Mouse (Mus musculus): ENCODE data around the gene Fam168a.
"Not testable (repeated sequence)": the region's sequence is repeated elsewhere in the genome, so short reads cannot be mapped to it uniquely, and the experiment has no call there.

Gene Fam168a

DNA sequence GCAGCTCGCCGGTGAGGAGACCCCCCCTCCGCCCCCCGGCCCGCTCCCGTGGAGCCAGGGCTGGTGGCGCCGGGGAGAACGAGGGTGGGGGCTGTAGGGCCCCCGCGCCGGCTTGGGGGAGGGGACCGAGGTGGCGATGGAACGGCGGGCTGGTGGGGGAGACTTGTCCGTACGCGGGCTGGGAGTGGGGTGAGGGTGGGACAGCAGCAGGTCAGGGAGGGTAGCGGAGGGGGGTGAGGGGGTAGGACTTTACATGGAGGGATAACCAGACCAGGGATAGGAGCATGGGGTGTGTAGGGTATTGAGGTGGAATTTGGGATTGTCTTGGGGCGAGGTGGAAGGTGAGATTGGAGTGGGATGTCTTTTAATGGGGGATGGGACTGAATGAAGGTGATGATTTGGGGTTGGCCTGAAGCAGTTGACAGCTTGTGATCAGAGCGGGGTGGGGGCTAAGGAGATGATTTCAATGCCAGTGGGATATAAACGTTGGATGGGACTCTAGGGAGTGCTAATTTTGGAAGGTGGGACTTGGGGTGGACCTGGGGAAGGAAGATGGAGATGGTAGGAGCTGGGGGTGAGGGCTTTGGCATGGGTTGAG lies 547 bp downstream of the Fam168a start:
- DNase-seq: no peak

DNA sequence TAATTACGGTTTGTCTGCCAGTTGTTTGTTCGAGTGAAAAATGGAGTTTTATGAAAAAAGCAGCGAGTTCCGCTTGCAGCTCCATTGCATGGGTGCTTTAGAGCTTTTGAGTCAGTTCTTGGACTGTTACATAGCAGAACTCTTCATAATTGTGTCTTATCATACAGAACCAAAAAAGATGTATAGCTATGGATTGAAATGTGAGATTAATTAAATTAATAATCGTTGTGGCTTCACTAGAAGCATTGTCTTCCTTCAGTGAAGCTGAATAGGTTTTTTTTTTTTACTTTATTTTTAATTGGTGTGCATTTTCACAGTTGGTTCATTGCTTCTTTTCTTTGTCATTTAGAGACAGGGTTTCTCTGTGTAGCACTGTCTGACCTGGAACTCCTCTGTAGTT lies 12.3 kb downstream of the Fam168a start:
- DNase-seq: no peak

DNA sequence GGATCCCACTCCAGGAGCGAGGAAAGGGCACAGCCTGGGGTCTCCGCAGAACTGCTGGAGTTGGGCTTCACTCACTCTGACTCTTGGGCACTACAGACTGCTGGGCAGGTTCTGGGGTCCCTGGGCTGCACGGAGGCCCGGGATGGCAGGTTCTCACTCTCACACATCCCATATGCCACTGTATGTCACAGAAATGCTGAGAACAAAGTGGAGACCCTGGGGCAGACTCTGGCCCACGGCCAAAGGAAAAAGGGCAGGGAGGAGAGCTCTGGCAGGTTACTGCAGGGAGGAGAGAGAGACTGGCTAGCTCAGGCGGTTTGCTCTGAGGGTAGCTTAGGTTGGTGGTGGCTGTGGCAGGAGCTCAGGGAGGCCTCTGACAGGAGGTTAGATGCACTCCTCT lies 15.8 kb downstream of the Fam168a start:
- DNase-seq: no peak

DNA sequence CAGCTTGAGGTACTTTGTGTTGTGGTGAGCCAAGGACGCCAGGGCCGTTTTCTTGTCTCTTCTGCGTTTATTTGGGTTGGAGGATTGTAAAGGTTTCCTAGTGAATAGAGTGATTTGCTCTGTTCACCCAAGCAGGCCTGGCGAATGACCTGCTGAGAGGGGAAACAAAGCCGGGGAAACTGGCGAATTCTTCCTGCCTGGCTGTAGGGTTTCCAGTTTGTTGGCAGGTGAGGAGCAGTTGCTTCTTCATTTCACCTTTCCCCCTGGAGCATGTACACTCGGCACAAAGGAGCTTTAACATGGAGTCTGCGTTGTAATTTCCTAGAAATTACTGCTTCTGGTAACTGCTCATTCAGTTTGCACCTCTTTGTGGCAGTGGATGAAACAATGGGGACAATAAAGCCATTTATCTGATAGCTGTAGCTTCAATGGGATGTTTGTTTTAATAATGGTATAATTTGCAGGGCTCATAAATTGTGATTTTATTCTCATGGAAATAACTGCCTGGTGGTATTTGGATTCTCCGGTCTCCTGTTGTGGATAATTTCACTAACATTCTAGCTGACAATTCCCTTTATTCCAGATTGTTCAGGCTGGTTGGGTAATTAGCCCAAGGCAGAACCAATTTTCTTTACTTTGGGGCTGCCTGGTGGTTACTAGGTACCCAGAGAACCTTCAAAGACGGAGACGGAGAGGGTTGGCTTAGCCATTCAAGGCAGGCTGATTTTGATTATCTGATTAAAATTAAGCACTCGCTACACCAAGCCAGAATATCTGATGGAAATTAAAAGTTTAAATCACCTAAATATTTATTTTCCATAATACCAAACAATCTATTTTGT lies 17.2 kb downstream of the Fam168a start:
- no peak for DNase-seq

DNA sequence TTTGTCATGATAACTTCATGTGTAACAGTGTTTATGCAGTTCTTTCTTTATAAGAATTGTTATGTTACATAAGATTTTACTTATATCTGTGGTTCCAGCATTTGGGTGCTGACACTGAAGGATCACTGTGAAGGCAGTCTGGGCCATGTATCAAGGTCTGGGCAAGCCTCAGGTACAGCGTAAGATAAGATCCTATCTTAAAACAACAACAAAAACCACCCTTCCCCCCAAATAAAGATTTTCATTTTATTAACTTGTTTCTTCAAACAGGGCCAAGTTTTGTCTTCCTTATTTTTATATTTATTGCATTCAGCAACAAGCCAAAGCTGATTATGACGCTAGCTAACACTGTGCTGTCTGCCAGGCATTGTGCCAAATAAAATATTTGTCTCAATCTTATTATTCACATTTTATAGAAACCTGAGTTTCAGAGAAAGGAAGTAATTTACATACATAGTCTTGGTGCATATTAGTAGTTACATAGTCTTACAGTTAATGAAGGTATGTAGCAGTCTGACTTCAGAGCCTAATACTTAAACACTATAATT lies 21.2 kb downstream of the Fam168a start:
- no peak for DNase-seq

DNA sequence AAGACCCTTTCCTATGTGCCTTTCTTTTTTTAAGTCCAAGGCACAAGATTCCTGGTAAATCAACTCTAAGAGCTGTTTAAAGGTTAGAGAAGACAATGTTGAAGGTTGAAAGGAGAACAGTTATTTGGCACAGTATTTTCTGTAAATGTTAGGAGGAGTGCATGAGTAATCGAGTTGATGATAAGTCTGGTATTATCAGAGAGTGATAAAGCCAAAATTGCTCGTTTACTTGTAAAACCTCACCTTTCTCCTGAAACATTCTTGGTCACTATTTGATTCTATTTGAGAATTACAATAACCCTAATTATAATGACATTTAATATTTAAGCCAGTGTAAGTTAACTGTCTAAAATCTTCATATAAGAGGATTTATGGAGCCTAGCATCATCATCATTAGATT lies 23.3 kb downstream of the Fam168a start:
- DNase-seq: no peak

DNA sequence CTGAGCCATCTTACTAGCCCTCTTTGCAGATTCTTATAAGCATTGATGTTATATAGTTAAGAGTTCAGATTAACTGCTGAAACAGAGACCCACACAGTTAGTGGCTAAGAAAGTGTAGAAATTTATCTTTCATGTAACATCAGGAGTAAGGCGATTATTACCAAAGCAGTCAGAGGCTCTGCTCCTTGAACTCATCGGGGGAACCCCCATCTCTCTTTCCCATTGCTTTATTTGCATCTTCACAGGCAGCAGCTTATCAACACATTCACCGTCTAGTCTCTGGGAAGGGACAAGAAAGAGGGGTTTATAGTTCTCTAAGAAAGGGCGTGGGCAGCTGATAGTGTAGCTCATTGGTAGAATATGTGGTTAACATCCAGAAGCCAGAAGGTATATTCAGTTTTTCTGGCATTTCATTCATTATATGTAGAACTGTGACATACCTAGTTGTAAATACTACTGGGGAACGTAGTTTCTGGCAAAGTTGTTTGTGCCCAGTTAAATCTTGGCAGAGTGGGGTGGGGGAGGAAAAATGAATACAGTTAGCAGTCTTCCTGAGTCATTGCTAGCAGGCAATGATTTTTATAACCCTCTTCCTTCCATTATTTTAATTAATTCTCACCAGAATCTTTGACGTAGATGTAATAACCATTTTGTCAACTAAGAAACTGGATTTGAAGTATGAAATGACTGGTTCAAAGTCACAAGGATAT lies 26.1 kb downstream of the Fam168a start:
- DNase-seq: no peak

DNA sequence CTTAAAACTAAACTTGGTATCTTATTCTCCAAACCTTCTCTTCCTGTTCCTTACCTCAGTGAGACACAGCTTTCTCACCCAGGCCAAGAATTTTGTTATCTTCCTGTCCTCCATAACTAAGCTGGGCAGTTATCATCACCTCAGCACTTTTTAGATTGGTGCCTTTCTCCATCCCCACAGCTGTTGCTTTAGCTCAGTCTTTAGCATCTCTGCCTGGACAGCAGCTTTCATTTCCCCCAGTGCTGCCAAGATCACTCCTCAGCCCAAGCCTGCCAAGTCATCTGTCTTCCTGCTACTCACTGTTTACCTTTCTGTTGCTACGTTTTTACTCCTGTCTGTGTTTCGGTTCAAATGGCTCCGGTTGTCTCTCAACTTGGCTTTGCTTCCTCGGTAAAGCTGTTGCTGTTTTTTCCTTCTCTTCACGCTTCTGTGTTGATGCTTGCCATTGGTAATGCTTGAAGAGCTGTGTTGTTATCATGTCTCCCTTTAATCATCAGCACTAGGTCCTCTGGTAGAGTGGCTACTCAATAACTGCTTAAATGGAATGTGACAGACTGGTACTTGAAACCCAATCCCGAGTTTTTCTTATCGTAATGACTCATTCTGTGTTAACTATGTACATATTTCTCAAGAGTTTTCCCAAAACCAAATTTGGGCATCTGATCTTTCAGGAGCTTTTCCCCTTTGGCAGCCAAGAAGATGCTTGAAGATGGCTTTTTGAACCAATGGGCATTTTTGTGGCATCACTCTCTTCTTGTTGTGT lies 26.8 kb downstream of the Fam168a start:
- DNase-seq: no peak

DNA sequence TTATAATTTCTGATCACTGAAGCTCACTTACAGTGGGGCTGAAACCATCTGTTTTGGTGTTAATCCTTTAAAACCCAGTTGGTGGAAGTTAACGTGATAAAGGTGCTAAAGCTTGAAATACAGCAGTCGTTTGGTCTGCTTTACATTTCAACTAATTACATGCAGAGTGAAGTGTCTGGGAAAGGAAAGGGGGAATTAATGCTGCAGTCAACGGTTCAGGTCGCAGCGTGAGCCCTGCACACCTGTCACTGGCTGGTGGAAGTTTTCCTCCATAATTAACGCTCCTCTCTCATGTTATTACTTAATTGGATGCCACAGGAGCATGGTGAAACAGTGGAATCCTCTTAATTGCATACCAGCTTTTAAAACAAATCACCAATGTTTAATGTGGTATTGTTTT lies 27.8 kb downstream of the Fam168a start:
- no peak for DNase-seq

DNA sequence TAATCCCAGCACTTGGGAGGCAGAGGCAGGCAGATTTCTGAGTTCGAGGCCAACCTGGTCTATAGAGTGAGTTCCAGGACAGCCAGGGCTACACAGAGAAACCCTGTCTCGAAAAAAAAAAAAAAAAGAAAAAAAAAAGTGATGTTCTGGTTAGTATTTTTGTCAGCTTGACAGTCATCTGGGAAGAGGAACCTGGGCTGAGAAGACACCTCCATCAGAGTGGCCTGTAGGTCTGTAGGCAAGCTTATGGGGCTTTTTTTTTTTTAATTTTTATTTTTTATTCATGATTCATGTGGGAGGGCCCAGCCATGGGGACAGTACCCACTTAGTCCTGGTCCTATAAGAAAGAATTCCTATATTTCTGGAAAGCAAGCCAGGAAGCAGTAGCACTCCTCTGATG lies 28.5 kb downstream of the Fam168a start:
- not testable (repeated sequence) for DNase-seq

DNA sequence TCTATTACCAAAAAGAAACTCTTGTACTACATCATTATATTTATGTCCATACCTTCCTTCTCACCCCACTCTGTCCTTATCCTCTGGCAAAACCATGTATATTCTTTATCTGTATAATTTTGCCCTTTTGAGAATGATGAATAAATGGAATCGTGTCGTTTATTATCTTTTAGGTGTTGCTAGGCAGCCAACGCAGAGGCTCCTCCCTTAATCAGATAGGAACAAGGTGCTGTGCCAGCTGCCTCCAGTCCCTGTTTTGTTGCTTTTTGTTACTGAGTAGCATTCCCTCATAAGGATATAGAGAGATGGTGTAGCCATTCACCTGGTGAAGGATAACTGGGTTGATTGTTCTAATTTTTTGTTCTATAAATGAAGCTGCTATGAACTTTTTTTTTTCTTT lies 29.7 kb downstream of the Fam168a start:
- no peak for DNase-seq

DNA sequence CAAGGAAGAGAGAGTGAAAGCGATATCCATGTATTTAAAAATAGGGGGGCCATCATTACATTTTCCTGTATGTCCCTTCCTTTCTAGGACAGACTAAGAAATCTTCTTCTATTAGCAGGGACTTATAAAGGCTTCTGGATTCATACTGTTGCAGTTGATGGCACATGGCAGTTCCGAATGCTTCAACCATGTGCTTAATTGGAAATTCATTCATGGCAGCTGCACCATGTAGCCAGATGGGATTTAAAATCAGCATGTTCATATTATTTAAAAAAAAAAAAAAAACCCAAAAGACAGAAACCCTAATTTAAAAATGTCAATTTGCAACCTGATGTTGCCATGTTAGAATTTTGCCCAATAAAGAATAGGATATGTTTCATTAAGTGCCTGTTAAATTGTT lies 37.9 kb downstream of the Fam168a start:
- no peak for DNase-seq

DNA sequence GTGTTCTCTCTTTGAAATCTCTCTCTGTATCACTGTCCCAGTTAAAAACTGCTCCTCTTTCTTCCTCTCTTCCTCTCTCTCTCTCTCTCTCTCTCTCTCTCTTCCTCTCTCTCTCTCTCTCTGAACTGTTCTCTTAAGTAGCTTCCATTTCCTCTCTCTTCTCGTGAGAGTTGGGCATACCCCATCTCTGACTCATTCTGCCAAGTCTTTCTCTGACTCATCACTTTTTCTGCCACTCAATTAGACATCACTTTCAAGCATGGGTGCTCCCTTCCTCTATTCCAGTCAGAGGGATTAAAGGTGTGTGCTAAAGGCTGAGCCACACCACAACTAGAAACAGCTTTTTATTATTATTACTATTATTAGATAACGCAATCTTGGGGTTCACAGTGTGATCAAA lies 43.7 kb downstream of the Fam168a start:
- DNase-seq: no peak

DNA sequence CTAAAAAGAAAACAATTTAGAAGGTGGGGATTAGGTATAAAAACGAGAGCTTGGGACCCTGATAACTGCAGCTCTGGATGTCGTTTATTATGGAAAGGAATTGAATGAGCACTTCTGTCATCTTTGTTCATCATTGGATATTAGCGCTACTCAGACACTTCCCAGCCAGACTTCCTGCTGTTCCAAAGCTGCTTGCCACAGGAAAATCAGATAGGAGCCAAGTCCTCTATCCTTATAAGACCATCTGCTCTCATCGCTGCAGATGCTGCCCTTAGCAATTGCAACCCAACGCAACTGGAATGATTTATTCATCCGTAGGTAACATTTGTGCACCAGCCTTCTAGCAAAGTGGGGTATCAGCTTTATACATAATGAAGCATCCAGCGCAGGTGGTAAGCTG lies 52.3 kb downstream of the Fam168a start:
- DNase-seq: no peak

DNA sequence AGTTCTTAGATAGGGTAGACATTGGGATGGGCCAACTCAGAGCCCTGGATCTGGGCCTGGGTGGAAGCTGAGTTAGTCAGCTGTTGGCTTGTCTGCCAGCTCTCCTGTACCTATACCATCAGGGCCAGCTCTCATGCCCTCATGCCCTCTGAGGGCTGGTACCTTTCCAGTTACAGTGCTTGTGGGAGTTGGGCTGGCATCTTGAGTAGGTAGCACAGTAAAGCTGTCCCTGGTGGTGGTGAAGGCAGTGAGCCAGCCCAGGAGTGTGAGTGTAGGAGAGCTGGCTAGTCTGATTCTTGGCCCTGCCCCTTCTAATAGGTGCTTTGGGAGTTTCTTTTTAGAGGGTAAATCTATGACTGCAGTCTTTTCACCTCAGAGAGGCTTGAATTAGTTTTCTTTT lies 56.3 kb downstream of the Fam168a start:
- peak in 1 of 2 experiments; percentile 43 for DNase-seq

DNA sequence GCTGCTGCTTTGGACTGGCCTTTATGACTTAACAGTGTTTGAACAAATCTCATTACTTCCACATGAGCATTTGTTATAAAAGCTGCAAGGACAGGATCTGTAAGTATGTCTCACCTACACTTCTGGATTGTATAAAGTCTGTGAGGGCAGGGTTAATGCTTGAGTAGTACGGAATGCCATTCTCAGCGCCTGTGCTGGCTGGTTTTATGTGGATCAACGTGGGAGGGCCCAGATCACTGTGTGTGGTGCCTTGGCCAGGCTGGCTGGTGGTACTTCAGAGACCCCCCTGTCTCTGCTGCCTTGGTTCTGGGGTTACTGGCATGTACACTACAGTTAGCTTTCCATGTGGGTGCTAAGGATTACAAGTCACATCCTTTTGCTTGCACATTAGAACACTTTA lies 61.1 kb downstream of the Fam168a start:
- no peak for DNase-seq

DNA sequence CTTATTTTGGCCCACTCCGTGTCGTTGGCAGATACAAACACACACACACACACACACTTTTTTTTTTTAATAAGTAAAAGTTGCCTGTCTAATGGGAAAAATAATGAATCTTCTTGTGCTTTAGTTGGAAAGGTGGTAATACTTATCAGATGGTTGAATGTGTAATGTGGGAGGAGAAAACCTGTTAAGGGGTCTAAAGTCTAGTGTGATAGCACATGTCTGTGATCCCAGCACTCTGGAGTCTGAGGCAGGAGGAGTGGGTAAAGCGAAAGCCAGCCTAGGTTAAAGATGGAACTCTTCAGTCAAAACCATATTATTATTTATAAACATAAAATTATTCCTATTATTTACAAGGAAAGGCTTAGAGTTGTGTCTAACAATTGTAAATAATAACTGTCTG lies 61.6 kb downstream of the Fam168a start:
- DNase-seq: no peak

DNA sequence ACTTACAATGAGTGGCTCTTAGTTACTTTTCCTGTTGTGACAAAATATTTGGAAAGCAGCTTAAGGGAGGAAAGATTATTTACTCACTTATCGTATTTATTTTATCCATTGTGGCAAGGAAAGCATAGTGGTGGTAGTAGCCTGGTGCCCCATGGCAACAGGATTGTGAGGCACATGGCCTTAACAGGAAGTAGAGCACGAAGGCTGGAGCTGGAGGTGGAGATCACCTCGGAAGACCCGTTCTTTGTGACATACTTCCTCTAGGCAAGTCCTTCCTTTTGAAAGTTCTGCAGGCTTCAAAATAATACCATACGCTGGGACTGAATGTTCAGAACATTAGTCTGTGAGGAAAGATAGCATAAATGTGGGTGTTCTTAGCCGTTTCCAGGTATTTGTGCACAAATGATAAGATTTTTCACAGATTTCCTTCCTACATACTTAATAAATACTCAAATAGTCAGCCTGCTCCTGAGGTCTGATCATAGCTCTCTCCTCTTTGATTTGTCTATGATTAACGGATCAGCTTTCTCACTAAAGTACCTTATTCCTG lies 63.2 kb downstream of the Fam168a start:
- no peak for DNase-seq

DNA sequence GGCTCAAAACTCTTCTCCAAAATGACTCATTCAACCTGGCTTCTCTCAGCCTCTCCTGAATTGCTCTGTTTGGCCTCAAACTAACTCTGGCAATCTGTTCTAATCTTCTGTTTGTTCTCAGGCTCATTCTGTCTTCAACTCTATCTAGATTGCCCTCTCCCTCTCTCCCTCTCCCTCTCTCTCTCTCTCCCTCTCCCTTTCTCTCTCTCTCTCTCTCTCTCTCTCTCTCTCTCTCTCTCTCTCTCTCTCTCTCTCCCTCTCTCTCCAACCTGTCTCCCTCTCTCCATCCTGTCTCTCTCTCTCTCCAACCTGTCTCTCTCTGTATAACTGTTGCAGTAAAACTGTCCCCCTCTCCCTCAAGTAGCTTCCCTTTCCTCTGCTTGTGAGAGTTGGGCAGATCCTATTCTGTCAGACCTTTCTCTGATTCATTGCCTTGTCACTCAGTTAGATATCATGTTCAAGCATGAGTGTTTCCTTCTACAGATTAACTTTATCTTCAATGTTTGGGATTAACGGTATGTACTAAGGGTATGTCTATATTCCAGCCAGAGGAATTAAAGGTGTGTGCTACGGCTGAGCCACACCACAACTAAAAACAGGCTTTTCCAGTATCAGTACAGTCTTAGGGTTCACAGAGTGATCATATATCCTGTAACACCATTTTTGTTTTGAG lies 64.4 kb downstream of the Fam168a start:
- DNase-seq: no peak

DNA sequence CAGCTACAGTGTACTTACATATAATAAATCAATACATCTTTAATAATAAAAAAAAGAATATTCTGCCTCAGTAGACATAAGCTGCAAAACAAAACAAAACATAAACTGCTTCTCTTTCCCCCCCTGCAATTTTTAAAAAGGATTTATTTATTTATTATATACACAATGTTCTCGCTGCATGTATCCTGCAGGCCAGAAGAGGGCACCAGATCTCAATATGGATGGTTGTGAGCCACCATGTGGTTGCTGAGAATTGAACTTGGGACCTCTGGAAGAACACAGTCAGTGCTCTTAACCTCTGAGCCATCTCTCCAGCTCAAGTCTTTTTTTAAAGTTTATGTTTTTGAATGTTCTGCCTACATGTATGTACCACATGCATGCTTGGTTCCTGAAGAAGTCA lies 67.8 kb downstream of the Fam168a start:
- DNase-seq: no peak

DNA sequence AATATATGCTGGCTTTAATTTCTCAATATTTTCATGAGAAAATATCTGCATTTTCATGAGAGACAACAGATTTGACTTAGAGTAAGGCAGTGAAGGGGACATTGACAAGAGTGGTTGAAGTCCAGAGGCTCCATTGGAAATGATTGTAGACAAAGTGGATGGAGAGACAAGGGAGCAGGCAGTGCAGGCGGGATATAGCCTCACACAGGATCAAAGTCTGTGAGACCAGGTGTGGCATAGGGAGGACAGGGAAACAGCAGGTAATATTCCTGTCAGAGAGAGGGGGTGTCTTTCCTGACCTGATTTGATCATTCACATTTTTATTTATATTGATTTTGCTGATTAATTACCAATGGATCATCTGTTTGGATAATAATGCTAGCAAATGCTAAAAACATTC lies 69.4 kb downstream of the Fam168a start:
- DNase-seq: no peak

DNA sequence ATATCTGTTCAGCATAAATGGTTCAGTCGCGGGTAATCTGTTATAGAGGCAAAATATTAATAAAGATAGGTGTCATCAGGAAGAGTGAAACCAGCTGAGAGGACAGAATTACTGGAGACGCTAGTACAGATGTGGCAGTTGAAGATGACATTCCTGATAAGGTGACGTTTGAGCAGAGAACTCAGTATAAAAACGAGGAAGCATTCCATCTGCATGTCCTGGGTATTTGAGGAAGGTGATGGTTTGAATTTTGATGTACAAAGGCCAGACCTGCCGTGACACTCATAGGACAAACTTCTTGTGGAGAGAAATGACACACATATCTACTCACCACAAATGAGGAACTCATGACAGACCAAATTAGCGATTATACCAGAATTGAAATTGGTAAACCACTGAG lies 73.8 kb downstream of the Fam168a start:
- no peak for DNase-seq

Measured in kidney, postnatal 25 days (tissue).